Mouse (Mus musculus) adrenal gland, adult 18-20 months (tissue): ENCODE results near the gene Zfp609. TPM values are rescaled to one million over a fixed set of nuclear protein-coding genes. Genes with fewer than 3 reads are reported as not detected.

Experiments
- total RNA-seq, 2 experiments: library from RNA; stranded (reverse); gene quantifications; 1 replicate in 1 of 2; 2 replicates in 1 of 2; pipeline ENCODE4 v1.2.3; 2021

The Zfp609 gene
- total RNA-seq, 2 experiments from 2014 or later = 19.6 to 24.4 TPM

Other genes starting within 250 kb of the Zfp609 start
- 10 to 100 TPM; 44.9 to 52.5 TPM for gene Plekho2, start 247.5 kb downstream of the Zfp609 start, total RNA-seq
- gene Pif1, start 240.4 kb downstream of the Zfp609 start, total RNA-seq = not detected
- 10 to 100 TPM; 63.3 to 89.9 TPM for gene Rbpms2, start 197.9 kb downstream of the Zfp609 start, total RNA-seq
- gene Oaz2, start 159.6 kb downstream of the Zfp609 start, total RNA-seq = 100 to 1,000 TPM; 131 to 132 TPM
- gene Pclaf, start 62.7 kb upstream of the Zfp609 start, total RNA-seq = 1 to 10 TPM; 1.1 to 1.4 TPM
- gene Trip4, start 81.2 kb upstream of the Zfp609 start, total RNA-seq = 10 to 100 TPM; 28.3 to 34.7 TPM
- gene Csnk1g1, start 81.4 kb upstream of the Zfp609 start, total RNA-seq = 10 to 100 TPM; 13.7 to 14.4 TPM
- 100 to 1,000 TPM; 258 to 275 TPM for gene Ppib, start 232.7 kb upstream of the Zfp609 start, total RNA-seq
- under 1 TPM; 0.17 to 0.38 TPM for gene Snx22, start 242.2 kb upstream of the Zfp609 start, total RNA-seq